Mouse (Mus musculus) heart, adult 9 months (tissue): ENCODE data around the gene Sema4c.

Source experiments
- DNase-seq, 2 experiments: peaks; one replicate each; pipeline ENCODE4 v3.0.0; 2022; ENCODE audit warnings: low spot score in 2 of 2

Gene Sema4c

GRCm38 (mm10) chr1:36579974-36580383, 21.8 kb upstream of the Sema4c start:
- peak in 1 of 2 experiments; percentile 30 for DNase-seq

- no peak for DNase-seq
Observed at GRCm38 (mm10) chr1:36576991-36577675, 19.0 kb upstream of the Sema4c start.

- no peak for DNase-seq
Observed at GRCm38 (mm10) chr1:36575347-36575746, 17.2 kb upstream of the Sema4c start.

- DNase-seq, result no peak
Observed at GRCm38 (mm10) chr1:36574196-36574955, 16.2 kb upstream of the Sema4c start.

- DNase-seq, result no peak
Observed at GRCm38 (mm10) chr1:36573524-36573923, 15.4 kb upstream of the Sema4c start.

- peak; percentile 65 to 84 for DNase-seq
Observed at GRCm38 (mm10) chr1:36572709-36573108, 14.6 kb upstream of the Sema4c start.

GRCm38 (mm10) chr1:36572140-36572700, 14.1 kb upstream of the Sema4c start:
- DNase-seq, result no peak

GRCm38 (mm10) chr1:36571627-36572026, 13.5 kb upstream of the Sema4c start:
- DNase-seq, result peak; percentile 75 to 80

- no peak for DNase-seq
Observed at GRCm38 (mm10) chr1:36570320-36570719, 12.2 kb upstream of the Sema4c start.

GRCm38 (mm10) chr1:36569694-36570276, 11.6 kb upstream of the Sema4c start:
- DNase-seq, result peak in 1 of 2 experiments; percentile 31

- DNase-seq, result peak; percentile 55 to 71
Observed at GRCm38 (mm10) chr1:36568776-36569175, 10.6 kb upstream of the Sema4c start.

- no peak for DNase-seq
Observed at GRCm38 (mm10) chr1:36567818-36568603, 9.9 kb upstream of the Sema4c start.

GRCm38 (mm10) chr1:36566425-36566824, 8.3 kb upstream of the Sema4c start:
- DNase-seq, result no peak

GRCm38 (mm10) chr1:36564101-36564500, 6.0 kb upstream of the Sema4c start:
- DNase-seq, result peak; percentile 84 to 87

GRCm38 (mm10) chr1:36563632-36564031, 5.5 kb upstream of the Sema4c start:
- DNase-seq, result no peak

GRCm38 (mm10) chr1:36563197-36563596, 5.0 kb upstream of the Sema4c start:
- peak; percentile 62 to 75 for DNase-seq

- no peak for DNase-seq
Observed at GRCm38 (mm10) chr1:36562388-36562787, 4.2 kb upstream of the Sema4c start.

GRCm38 (mm10) chr1:36560903-36561302, 2.8 kb upstream of the Sema4c start:
- peak; percentile 66 to 85 for DNase-seq

- no peak for DNase-seq
Observed at GRCm38 (mm10) chr1:36559888-36560287, 1.7 kb upstream of the Sema4c start.

GRCm38 (mm10) chr1:36559256-36559655, 1.1 kb upstream of the Sema4c start:
- DNase-seq, result no peak

GRCm38 (mm10) chr1:36557457-36558011, 615 bp downstream of the Sema4c start:
- peak; percentile 89 to 90 for DNase-seq
